35 mouse cellular contexts compared by ENCODE assay signal in the genomic region with DNA sequence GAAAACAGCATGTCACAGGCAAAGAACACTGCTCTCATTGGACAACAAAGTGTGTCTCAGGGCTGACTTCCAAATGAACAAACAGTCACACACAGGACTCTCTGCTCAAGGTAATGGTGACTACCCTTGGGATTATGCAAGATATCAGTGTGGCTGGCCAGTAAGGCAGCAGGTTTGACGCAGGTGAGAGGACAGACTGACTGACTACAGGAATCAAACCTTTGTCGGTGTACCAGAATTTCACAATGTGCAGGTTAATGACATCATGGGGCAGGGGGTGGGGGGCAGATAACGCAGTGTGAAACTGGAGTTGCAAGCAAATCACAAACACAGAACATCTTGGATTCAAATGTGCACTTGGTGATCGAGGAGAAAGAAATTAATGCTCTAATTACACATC.
"Had no signal": no experiment of that assay in that cellular context is flagged by ENCODE, and none has a peak within 500 bp of the region (broad histone marks: within the 10 kb centered on the region; RNA-seq: fewer than 3 reads in every experiment).

No protein-coding gene starts in this region.

- H3K27me3 ChIP-seq: heart, embryonic 12.5 days; heart, embryonic 13.5 days; heart, embryonic 15.5 days; hindbrain, embryonic 12.5 days; hindbrain, embryonic 15.5 days; intestine, embryonic 15.5 days; kidney, embryonic 15.5 days had no signal

- H3K27ac ChIP-seq: heart, adult 2 months; heart, embryonic 10.5 days; heart, embryonic 13.5 days; heart, embryonic 15.5 days; hindbrain, embryonic 10.5 days; hindbrain, embryonic 12.5 days; hindbrain, embryonic 13.5 days; hindbrain, embryonic 14.5 days; hindbrain, embryonic 15.5 days; hindbrain, postnatal 0 days; intestine, embryonic 15.5 days; kidney, embryonic 15.5 days; kidney, postnatal 0 days; layer of hippocampus, adult 2 months had no signal

- H3K4me2 ChIP-seq: heart, embryonic 11.5 days; heart, embryonic 12.5 days; heart, embryonic 13.5 days; heart, embryonic 15.5 days; hindbrain, embryonic 12.5 days; hindbrain, embryonic 13.5 days; hindbrain, embryonic 14.5 days; hindbrain, embryonic 15.5 days; intestine, embryonic 15.5 days; kidney, embryonic 15.5 days had no signal

- H3K4me3 ChIP-seq: heart, adult 2 months; heart, embryonic 10.5 days; heart, embryonic 12.5 days; heart, embryonic 13.5 days; heart, embryonic 15.5 days; hindbrain, embryonic 10.5 days; hindbrain, embryonic 12.5 days; hindbrain, embryonic 13.5 days; hindbrain, embryonic 15.5 days; intestine, embryonic 15.5 days; kidney, embryonic 15.5 days; layer of hippocampus, adult 2 months had no signal

- DNase-seq: heart, adult 2 months; heart, postnatal 10 days; heart, postnatal 14 days; heart, postnatal 36 days; heart, postnatal 4 days; kidney, adult 11 months; kidney, adult 18-20 months; kidney, adult 2 months; kidney, adult 8-10 months; kidney, adult 9 months; kidney, postnatal 10 days; kidney, postnatal 14 days; kidney, postnatal 25 days; kidney, postnatal 36 days; kidney, postnatal 4 days; layer of hippocampus, adult 9-11 months had no signal

- H3K9me3 ChIP-seq: heart, embryonic 10.5 days; heart, embryonic 12.5 days; heart, embryonic 13.5 days; heart, embryonic 15.5 days; hindbrain, embryonic 10.5 days; hindbrain, embryonic 12.5 days; hindbrain, embryonic 13.5 days; hindbrain, embryonic 15.5 days; intestine, embryonic 15.5 days; kidney, embryonic 15.5 days had no signal

- H3K36me3 ChIP-seq: heart, embryonic 10.5 days; heart, embryonic 12.5 days; heart, embryonic 13.5 days; heart, embryonic 15.5 days; hindbrain, embryonic 10.5 days; hindbrain, embryonic 12.5 days; hindbrain, embryonic 13.5 days; hindbrain, embryonic 15.5 days; intestine, embryonic 15.5 days; kidney, embryonic 15.5 days had no signal

- H3K9ac ChIP-seq: heart, embryonic 12.5 days; heart, embryonic 13.5 days; heart, embryonic 15.5 days; hindbrain, embryonic 12.5 days; hindbrain, embryonic 13.5 days; hindbrain, embryonic 14.5 days; hindbrain, embryonic 15.5 days; intestine, embryonic 15.5 days; kidney, embryonic 15.5 days had no signal

- H3K4me1 ChIP-seq: intestine, embryonic 15.5 days had no signal

- ATAC-seq: hindbrain, embryonic 16.5 days; hindbrain, postnatal 0 days; inflammation-experienced regulatory T-cells, adult 6 months; intestine, embryonic 15.5 days; intestine, embryonic 16.5 days; intestine, postnatal 0 days had no signal
